Mouse (Mus musculus) heart, embryonic 13.5 days (tissue): ENCODE results near the gene Fam174b. TPM values are rescaled to one million over a fixed set of nuclear protein-coding genes. Genes with fewer than 3 reads are reported as not detected.

Experiments
- ATAC-seq: fragments of 200-750 bp; cut with Nextera tagmentation; 2 replicates; pipeline ENCODE4 v1.8.0; 2017; ENCODE audit warnings: moderate TSS enrichment; ENCODE audit not compliant: insufficient number of reproducible peaks, low FRiP score, low TSS enrichment; ENCODE audit errors: extremely low read depth
- H3K27ac ChIP-seq: fragments of 300-500 bp; sonication (generic); replicated peaks from 2 replicates; pipeline ENCODE4 v1.5.1; 2015; ENCODE audit warnings: moderate library complexity, mild to moderate bottlenecking, inconsistent platforms
- H3K27me3 ChIP-seq: fragments of 300-500 bp; sonication (generic); replicated peaks from 2 replicates; pipeline ENCODE4 v1.6.1; 2015; ENCODE audit warnings: mild to moderate bottlenecking, inconsistent platforms
- H3K36me3 ChIP-seq: fragments of 300-500 bp; sonication (generic); 2 replicates; pipeline ENCODE4 v1.6.1; 2015; ENCODE audit warnings: mild to moderate bottlenecking, inconsistent platforms
- H3K4me1 ChIP-seq: fragments of 300-500 bp; sonication (generic); 2 replicates; pipeline ENCODE4 v1.6.1; 2015; ENCODE audit warnings: inconsistent platforms
- H3K4me2 ChIP-seq: fragments of 300-500 bp; sonication (generic); 2 replicates; pipeline ENCODE4 v1.6.1; 2015; ENCODE audit warnings: inconsistent platforms, mild to moderate bottlenecking, moderate library complexity
- H3K4me3 ChIP-seq: fragments of 300-500 bp; sonication (generic); 2 replicates; pipeline ENCODE4 v1.5.1; 2015; ENCODE audit warnings: moderate library complexity, mild to moderate bottlenecking, inconsistent platforms
- H3K9ac ChIP-seq: fragments of 300-500 bp; sonication (generic); 2 replicates; pipeline ENCODE4 v1.6.1; 2015; ENCODE audit warnings: inconsistent platforms, mild to moderate bottlenecking, moderate library complexity
- H3K9me3 ChIP-seq: fragments of 300-500 bp; sonication (generic); 2 replicates; pipeline ENCODE4 v1.6.1; 2016; ENCODE audit warnings: inconsistent platforms
- WGBS: fragments of 180-500 bp; shearing (Covaris S2); methylation state at CpG from one replicate; pipeline ENCODE4 v1.1.7; 2015; ENCODE audit warnings: mixed read lengths; 5-methylcytosine and 5-hydroxymethylcytosine counted together
- polyA plus RNA-seq: library from polyadenylated mRNA; unstranded; fragments of >200 nt; fragmentation: Nextera tagmentation; extraction: Ambion mirVana; gene quantifications from 2 replicates; pipeline ENCODE4 v1.2.1, GENCODE M21; 2015

The Fam174b gene
- polyA plus RNA-seq, 1 experiment from 2014 or later = 49.8 TPM

DNA sequence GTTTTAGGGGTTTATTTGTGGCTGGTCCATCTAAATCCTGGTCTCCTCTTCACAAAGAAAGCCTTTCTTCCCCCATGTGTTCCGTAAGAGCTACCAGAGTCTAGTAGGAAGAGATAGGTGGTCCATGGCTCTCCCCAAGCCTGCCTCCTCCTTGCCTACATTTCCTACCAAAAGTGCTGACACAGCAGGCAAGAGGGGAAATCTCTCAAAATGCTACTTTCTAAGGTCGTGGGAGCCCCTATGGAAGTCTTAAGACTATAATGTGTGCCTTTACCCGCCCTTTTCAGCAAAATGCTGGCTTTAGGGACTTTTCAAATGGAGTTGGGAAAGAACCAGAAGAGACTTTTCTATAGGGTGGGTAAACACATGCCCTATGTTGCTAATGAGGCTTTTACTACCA is 37.7 kb downstream of the Fam174b start:
- H3K27me3 ChIP-seq = no peaks in the 10 kb centered on the region
- no peak overlapping the region for H3K4me2 ChIP-seq
- no peak overlapping the region for H3K27ac ChIP-seq
- whole genome bisulfite sequencing = 65% methylated on average over 3 of the region's 3 CpGs
- H3K9ac ChIP-seq = no peak overlapping the region
- H3K4me3 ChIP-seq = no peak overlapping the region
- ATAC-seq = no peak
- peaks cover 13% of the 10 kb centered on the region for H3K4me1 ChIP-seq
- no peaks in the 10 kb centered on the region for H3K9me3 ChIP-seq
- H3K36me3 ChIP-seq = peaks cover 12% of the 10 kb centered on the region; the same call in 1 of the 2 replicates

DNA sequence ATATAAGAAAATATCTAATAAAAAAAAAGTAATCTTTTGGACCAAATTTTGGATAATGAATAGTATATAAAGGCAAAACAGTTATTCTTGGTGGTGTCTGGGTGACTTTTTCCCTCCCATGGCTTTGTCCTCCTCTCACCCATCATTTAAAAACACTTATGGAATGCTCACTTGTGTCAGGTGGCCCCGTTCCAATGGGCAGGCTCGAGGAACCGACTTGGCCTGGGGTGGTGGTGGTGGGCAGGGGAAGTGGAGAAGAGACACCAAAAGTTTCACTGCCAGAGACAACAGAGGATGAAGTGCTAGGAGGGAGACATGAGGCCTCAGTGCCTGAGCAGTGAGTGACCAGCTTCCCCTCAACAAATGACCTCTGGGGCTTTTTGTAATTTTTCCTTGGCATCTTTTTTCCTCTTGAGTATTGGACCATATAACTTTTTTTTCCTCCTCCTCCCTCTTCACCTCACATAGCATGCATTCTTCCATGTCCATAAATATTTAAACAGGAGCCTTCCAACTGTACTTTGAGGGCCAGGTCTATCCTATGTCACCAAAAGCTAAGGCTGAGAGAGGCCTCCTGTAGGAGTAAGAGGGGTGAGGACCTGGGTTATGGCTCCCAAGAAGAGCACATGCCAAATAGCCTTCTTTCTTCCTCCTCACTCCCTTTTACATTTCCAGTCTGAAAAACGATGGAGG is 44.8 kb downstream of the Fam174b start:
- H3K4me3 ChIP-seq = no peak overlapping the region
- H3K27ac ChIP-seq = no peak overlapping the region
- H3K27me3 ChIP-seq = peaks cover 5% of the 10 kb centered on the region; the same call in 1 of the 2 replicates
- H3K9ac ChIP-seq = no peak overlapping the region
- peaks cover 14% of the 10 kb centered on the region for H3K4me1 ChIP-seq
- 69% methylated on average over 4 of the region's 4 CpGs for WGBS
- no peaks in the 10 kb centered on the region for H3K9me3 ChIP-seq
- H3K36me3 ChIP-seq = no peaks in the 10 kb centered on the region
- no peak for ATAC-seq
- H3K4me2 ChIP-seq = no peak overlapping the region

DNA sequence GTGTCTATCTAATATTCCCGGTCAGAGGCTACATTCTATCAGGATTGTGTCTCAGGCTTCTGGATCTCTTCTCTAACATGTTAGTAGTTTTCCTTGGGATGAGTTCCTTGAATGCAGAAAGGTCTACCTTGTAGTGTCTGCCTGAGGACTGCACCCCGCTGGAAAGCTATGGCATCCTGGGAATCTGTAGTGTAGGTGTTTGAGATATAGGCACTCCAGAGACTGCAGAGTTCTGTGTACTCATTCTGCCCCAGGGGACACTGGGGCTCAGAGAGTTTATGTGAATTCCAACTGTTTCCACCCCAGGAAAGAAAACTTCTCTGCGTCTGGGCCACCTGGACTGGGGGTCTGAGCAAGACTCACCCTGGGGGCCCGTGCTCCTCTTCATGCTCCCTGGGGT is 45.7 kb downstream of the Fam174b start:
- Histone ChIP-seq H3K36me3 (no peaks in the 10 kb centered on the region), H3K4me3 (no peak overlapping the region), H3K9me3 (no peaks in the 10 kb centered on the region), H3K9ac (no peak overlapping the region), H3K27me3 (peaks cover 13% of the 10 kb centered on the region; the same call in 1 of the 2 replicates), H3K4me2 (no peak overlapping the region), H3K4me1 (peaks cover 14% of the 10 kb centered on the region), H3K27ac (no peak overlapping the region)
- 63% methylated on average over 4 of the region's 4 CpGs for whole genome bisulfite sequencing
- ATAC-seq = no peak

DNA sequence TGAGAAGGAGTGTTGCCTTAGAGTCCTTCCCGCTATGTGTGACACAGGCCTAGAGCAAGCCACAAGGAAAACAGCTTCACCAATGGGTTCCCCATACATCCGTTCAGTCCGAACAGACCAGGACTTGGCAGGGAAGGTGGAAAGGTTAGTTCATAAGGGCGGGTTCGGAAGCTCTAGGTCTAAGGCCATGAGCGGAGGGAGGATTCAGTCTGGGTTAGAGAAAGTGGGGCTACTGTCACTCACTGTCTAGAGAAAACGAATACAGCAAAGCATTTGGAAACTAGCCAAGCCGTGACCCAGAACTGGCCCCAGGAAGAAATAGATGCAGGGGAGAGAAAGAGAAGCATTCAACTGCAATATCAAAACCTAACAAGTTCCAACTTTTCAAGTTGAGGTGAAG is 47.4 kb downstream of the Fam174b start:
- no peak for ATAC-seq
- 72% methylated on average over 8 of the region's 8 CpGs for WGBS

DNA sequence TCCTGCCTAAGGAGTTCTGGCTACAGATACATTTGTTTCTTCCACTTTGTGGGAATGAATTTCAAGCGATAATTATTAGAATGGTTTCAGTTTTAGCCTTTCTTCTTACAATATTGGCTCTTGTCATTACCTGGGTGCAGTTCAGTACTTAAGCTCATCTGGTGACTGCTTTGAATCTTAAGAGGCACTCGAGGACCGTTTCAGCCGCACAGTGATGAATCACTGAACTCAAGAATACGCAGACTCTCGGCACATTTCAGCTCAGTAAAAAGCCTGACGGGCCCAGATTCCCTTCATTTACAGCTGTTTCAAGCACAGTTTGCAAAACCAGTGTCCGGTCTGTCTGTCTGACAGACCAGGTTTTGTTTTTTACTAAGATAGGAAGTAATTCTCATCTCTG is 51.0 kb downstream of the Fam174b start:
- WGBS = 65% methylated on average over 8 of the region's 8 CpGs
- Histone ChIP-seq H3K27ac (no peak overlapping the region), H3K4me2 (no peak overlapping the region)

More for the DNA sequence above, 47.4 kb downstream of the Fam174b start:
- Histone ChIP-seq H3K4me1 (peaks cover 14% of the 10 kb centered on the region), H3K27me3 (peaks cover 24% of the 10 kb centered on the region), H3K27ac (no peak overlapping the region), H3K36me3 (no peaks in the 10 kb centered on the region), H3K4me3 (no peak overlapping the region), H3K9me3 (no peaks in the 10 kb centered on the region), H3K9ac (no peak overlapping the region), H3K4me2 (no peak overlapping the region)

DNA sequence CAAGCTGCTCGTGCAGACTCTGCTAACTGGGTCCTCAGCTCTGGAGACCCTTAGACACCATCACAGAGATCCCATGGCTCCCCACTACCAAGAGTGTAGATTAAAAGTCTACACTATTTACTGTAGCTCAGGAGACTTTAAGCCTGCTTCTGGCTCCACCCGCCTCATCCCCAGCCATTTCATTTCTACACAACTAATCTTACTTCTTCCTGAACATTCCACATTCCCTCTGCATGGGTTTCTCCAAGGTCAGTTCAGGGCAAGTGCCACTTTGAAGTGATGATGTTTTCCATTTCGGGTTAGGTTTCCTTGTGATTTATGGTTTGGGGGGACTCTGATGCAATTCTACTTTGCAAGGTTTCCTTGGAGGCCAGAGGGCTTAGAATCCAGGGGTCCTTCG is 52.1 kb downstream of the Fam174b start:
- no peak overlapping the region for H3K4me3 ChIP-seq
- peaks cover 9% of the 10 kb centered on the region for H3K4me1 ChIP-seq
- 66% methylated on average over 4 of the region's 4 CpGs for WGBS
- H3K9ac ChIP-seq = no peak overlapping the region
- H3K27me3 ChIP-seq = peaks cover 35% of the 10 kb centered on the region
- H3K27ac ChIP-seq = no peak overlapping the region
- H3K9me3 ChIP-seq = no peaks in the 10 kb centered on the region
- no peak overlapping the region for H3K4me2 ChIP-seq
- H3K36me3 ChIP-seq = no peaks in the 10 kb centered on the region
- ATAC-seq = no peak

More for the DNA sequence above, 51.0 kb downstream of the Fam174b start:
- no peak overlapping the region for H3K4me3 ChIP-seq
- no peaks in the 10 kb centered on the region for H3K36me3 ChIP-seq
- H3K9me3 ChIP-seq = no peaks in the 10 kb centered on the region
- peaks cover 35% of the 10 kb centered on the region for H3K27me3 ChIP-seq
- H3K9ac ChIP-seq = no peak overlapping the region
- H3K4me1 ChIP-seq = peaks cover 9% of the 10 kb centered on the region
- ATAC-seq = no peak

DNA sequence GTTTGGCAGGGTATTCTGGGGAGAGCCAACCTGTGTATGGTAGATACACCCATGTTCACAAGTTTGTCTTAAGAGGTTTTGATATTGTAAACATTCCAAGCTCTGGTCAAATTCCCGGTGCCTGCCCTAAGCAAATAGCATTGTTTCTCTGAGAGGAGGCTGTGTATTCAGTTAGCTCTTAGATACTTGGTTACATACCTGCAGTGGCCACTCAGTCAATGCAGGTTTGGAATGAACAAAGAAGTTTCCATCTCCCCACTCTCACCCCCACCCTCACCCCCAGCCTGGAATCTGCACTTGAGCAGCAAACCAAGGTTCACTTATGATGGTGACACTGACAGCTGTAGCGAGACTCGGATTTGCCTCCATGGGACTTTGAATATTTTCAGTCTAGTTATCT is 52.5 kb downstream of the Fam174b start:
- no peaks in the 10 kb centered on the region for H3K36me3 ChIP-seq
- H3K9me3 ChIP-seq = no peaks in the 10 kb centered on the region
- H3K4me3 ChIP-seq = no peak overlapping the region
- WGBS = 67% methylated on average over 3 of the region's 3 CpGs
- no peak overlapping the region for H3K9ac ChIP-seq
- H3K4me2 ChIP-seq = no peak overlapping the region
- H3K4me1 ChIP-seq = peaks cover 5% of the 10 kb centered on the region
- H3K27ac ChIP-seq = no peak overlapping the region
- no peak for ATAC-seq
- peaks cover 35% of the 10 kb centered on the region for H3K27me3 ChIP-seq

DNA sequence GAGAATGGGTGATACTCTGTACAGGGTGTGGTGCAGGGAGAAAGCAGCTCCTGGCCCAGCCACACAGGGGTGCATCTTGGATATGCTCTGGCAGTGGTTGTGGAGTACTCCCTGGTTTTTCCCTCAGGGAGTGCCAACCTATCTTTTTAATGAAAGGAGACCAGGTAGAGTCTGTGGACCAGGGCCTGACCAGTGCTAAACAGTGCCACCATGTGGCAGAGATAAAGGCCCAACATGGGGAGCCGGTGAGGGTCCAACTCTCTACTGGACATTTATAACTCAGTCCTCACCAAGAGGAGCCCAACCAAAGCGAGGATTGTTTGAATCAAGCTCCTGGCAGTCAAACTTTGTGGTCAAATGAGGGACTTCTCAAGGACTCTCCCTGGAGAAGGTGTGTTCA is 69.2 kb downstream of the Fam174b start:
- ATAC-seq = no peak
- Histone ChIP-seq H3K9me3 (no peaks in the 10 kb centered on the region), H3K9ac (no peak overlapping the region), H3K4me3 (no peak overlapping the region), H3K27me3 (0 out of 2 replicates have a peak, but pooled peaks cover 4% of the 10 kb centered on the region), H3K4me1 (no peaks in the 10 kb centered on the region), H3K27ac (no peak overlapping the region), H3K4me2 (no peak overlapping the region), H3K36me3 (no peaks in the 10 kb centered on the region)
- WGBS = 48% methylated on average over 2 of the region's 2 CpGs

DNA sequence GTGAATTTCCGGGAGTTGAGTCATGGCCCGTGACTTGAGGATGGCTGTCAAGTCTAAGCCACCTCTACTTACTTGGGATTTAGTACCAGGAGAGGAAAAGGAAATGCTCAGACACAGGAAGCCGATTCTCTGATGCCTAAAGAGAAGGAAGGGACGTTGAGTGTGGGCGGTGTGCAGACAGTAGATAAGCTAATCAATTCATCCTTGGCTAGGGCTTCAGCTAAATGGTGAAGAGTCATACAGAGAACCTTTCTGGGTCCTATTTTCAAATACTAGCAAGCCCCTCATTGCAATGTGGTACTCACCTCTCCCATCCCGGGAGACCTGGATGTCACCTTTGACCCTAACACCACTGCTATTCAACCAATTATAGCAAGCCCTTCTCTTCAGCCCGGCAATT is 71.3 kb downstream of the Fam174b start:
- Histone ChIP-seq H3K4me2 (no peak overlapping the region), H3K9me3 (no peaks in the 10 kb centered on the region), H3K4me1 (no peaks in the 10 kb centered on the region), H3K9ac (no peak overlapping the region), H3K36me3 (no peaks in the 10 kb centered on the region), H3K27me3 (0 out of 2 replicates have a peak, but pooled peaks cover 4% of the 10 kb centered on the region), H3K27ac (no peak overlapping the region), H3K4me3 (no peak overlapping the region)
- ATAC-seq = no peak
- 61% methylated on average over 7 of the region's 7 CpGs for WGBS

DNA sequence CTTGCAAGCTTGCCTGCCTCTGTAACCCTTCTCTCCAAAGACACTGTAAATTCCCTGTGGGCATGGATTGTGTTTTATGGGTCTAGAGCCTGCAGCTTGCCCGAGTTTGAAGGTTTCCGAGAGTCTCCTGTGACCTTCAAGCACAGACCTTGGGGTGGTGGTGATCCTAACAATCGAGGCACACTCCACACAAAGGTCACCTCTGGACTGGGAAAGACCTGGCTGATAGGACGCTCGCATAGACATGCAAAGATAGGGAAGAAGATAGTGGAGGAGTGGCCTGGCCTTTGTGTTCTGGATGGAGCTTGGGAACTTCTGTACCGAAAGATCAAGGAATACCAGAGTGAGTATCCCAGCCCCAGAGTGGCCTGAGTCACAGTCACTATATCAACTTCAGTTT is 72.1 kb downstream of the Fam174b start:
- Histone ChIP-seq H3K27me3 (0 out of 2 replicates have a peak, but pooled peaks cover 4% of the 10 kb centered on the region), H3K27ac (no peak overlapping the region), H3K4me2 (no peak overlapping the region), H3K4me3 (no peak overlapping the region), H3K4me1 (no peaks in the 10 kb centered on the region), H3K9ac (no peak overlapping the region), H3K36me3 (no peaks in the 10 kb centered on the region), H3K9me3 (no peaks in the 10 kb centered on the region)
- ATAC-seq = no peak
- WGBS = 67% methylated on average over 6 of the region's 6 CpGs

DNA sequence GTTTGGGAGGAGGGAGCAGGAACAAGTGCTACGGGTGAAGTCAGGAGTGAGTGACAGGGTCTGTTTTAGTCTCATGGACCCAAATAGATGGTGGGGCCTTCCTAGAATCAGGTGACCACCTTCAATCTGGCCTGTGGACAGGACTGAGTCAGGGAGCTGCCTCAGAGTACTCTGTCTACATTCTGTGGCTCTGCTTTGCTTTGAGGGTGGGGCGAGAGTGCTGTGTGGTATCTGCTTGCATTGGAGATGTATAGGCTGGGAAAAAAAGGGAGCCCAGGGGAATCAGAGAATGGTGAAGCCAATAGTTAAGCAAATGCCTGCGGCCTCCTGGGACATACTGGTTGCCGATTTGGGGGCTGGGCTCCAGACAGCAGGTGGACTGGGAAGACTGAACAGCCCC is 73.8 kb downstream of the Fam174b start:
- no peak overlapping the region for H3K27ac ChIP-seq
- no peaks in the 10 kb centered on the region for H3K9me3 ChIP-seq
- no peak overlapping the region for H3K9ac ChIP-seq
- H3K4me2 ChIP-seq = no peak overlapping the region
- H3K4me1 ChIP-seq = no peaks in the 10 kb centered on the region
- H3K4me3 ChIP-seq = no peak overlapping the region
- 0 out of 2 replicates have a peak, but pooled peaks cover 4% of the 10 kb centered on the region for H3K27me3 ChIP-seq
- no peak for ATAC-seq
- WGBS = 69% methylated on average over 4 of the region's 4 CpGs
- no peaks in the 10 kb centered on the region for H3K36me3 ChIP-seq

DNA sequence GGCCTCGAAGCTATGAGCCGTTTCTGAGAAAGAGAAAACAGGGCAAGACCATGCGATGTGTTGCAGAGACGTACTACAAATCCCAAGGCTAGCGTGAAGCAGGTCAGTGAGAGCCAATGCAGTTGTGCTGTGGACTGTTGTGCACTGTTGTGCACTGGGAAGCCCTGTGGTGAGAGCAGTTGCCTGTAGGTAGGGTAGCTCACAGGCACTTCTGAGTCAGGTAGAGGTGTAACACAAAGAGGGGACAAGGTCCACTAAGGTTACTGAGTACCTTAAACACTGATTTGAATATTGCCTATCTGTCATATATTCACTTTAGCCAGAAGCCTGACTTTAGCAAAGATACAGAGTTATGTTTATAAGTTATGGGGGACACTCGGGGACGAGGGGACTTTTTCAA is 74.4 kb downstream of the Fam174b start:
- H3K36me3 ChIP-seq = no peaks in the 10 kb centered on the region
- WGBS = 84% methylated on average over 7 of the region's 7 CpGs
- no peak overlapping the region for H3K27ac ChIP-seq
- H3K27me3 ChIP-seq = 0 out of 2 replicates have a peak, but pooled peaks cover 4% of the 10 kb centered on the region
- H3K9ac ChIP-seq = no peak overlapping the region
- no peaks in the 10 kb centered on the region for H3K9me3 ChIP-seq
- H3K4me2 ChIP-seq = no peak overlapping the region
- ATAC-seq = no peak
- H3K4me1 ChIP-seq = no peaks in the 10 kb centered on the region
- no peak overlapping the region for H3K4me3 ChIP-seq
